Mouse (Mus musculus) intestine, embryonic 15.5 days (tissue): Measurements from ENCODE around the gene Hs3st1. TPM values are rescaled to one million over a fixed set of nuclear protein-coding genes. Genes with fewer than 3 reads are reported as not detected.

Experiments
- ATAC-seq: fragments of 200-750 bp; cut with Nextera tagmentation; 2 replicates; pipeline ENCODE4 v1.8.0; 2017; ENCODE audit warnings: moderate TSS enrichment, moderate library complexity
- H3K27ac ChIP-seq: fragments of 300-500 bp; sonication (generic); 2 replicates; pipeline ENCODE4 v1.5.1; 2015; ENCODE audit warnings: mild to moderate bottlenecking, inconsistent platforms
- H3K27me3 ChIP-seq: fragments of 300-500 bp; sonication (generic); replicated peaks from 2 replicates; pipeline ENCODE4 v1.6.1; 2015; ENCODE audit warnings: inconsistent platforms
- H3K36me3 ChIP-seq: fragments of 300-500 bp; sonication (generic); 2 replicates; pipeline ENCODE4 v1.6.1; 2015; ENCODE audit warnings: inconsistent platforms
- H3K4me1 ChIP-seq: fragments of 300-500 bp; sonication (generic); replicated peaks from 2 replicates; pipeline ENCODE4 v1.6.1; 2015; ENCODE audit warnings: inconsistent platforms
- H3K4me2 ChIP-seq: fragments of 300-500 bp; sonication (generic); replicated peaks from 2 replicates; pipeline ENCODE4 v1.6.1; 2015; ENCODE audit warnings: mild to moderate bottlenecking, inconsistent platforms
- H3K4me3 ChIP-seq: fragments of 300-500 bp; sonication (generic); replicated peaks from 2 replicates; pipeline ENCODE4 v1.5.1; 2015; ENCODE audit warnings: inconsistent platforms
- H3K9ac ChIP-seq: fragments of 300-500 bp; sonication (generic); 2 replicates; pipeline ENCODE4 v1.6.1; 2015; ENCODE audit warnings: inconsistent platforms
- H3K9me3 ChIP-seq: fragments of 300-500 bp; sonication (generic); 2 replicates; pipeline ENCODE4 v1.6.1; 2016; ENCODE audit warnings: inconsistent platforms
- WGBS: fragments of 180-500 bp; shearing (Covaris S2); methylation state at CpG from one replicate; pipeline ENCODE4 v1.1.7; 2015; 5-methylcytosine and 5-hydroxymethylcytosine counted together
- polyA plus RNA-seq: library from polyadenylated mRNA; unstranded; fragments of >200 nt; fragmentation: Nextera tagmentation; extraction: Ambion mirVana; gene quantifications from 2 replicates; pipeline ENCODE4 v1.2.1, GENCODE M21; 2015

Gene Hs3st1
- polyA plus RNA-seq, 1 experiment from 2014 or later, result 10.5 TPM

DNA sequence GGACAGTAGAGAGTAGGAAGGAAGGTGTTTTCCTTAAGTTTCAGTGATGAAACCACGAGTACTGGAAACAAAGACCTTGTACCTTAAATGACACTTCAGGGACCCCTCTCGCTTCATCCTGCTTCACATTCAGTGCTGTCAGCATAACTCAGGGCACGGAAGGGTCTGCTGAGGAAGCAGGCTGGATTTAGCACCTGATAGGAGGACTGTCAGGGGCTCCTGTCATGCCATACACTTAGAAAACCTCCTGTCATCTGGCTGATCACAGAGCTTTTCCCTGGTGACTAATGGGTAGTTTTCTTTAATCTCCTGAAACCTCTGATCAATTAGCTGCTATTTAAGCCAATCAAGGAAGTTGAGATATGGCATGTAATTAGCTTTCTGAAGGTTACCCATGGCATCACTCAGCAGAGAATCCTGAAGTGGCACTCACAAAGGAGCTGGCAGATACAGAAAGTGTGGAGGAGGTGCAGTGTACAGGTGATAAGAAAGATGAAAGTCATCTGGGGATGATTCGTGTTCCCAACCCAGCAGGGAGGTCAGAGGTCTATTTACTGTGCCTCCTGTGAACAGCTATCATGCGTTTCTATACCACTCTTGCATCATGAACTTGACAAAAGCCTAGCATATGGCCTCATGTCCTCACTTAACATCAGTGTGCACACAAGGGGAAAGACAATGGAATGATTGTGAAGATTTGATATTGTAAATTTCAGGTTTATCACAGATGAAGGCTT lies 22.1 kb downstream of the Hs3st1 start:
- no peaks in the 10 kb centered on the region for H3K4me1 ChIP-seq
- 45% methylated on average over 5 of the region's 5 CpGs for WGBS
- H3K27ac ChIP-seq, result no peak overlapping the region
- peak; percentile 87 for ATAC-seq
- H3K36me3 ChIP-seq, result no peaks in the 10 kb centered on the region
- no peaks in the 10 kb centered on the region for H3K9me3 ChIP-seq
- H3K4me3 ChIP-seq, result no peak overlapping the region
- no peak overlapping the region for H3K4me2 ChIP-seq
- no peak overlapping the region for H3K9ac ChIP-seq
- H3K27me3 ChIP-seq, result no peaks in the 10 kb centered on the region

DNA sequence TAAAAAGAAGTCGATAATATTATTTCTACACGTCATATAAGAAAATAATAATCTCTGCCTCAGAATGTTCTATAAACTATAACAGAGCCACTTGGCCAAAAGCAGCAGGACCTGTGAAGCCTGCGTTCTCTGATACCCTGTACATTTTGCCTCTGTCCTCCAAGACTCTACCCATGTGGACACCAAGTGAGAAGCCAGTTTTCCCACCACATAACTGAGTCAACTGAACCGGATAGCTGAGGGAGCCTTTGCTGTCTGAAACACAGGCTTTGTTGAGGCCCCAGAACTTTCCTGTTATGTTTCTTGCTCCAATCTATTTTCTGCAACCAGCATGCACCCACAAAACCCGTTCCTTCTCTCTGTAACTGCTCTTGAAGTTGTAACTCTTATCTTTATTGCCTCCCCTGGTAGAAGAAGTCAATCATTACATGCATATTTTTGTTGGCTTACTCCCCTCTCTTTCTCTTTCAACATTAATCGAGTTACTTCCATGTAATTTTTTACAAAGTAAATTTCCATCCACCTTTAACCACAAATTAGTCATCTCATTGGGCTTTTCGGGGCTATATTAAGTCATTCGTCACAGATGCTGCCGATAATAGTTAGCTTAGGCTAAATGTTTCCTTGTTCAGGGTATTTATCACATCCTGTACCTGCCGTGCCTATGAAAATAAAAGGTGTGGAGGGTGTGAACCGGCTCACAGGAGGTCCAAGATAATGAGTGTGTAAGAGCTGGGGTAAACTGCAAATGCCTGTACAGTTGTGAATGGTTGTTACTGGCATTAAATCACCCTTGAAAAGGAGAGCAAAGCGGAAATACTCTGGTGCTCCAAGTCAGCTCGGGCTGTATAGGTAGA lies 39.4 kb downstream of the Hs3st1 start:
- Histone ChIP-seq H3K27ac (peak overlapping the region; percentile 76), H3K4me2 (no peak overlapping the region), H3K9me3 (no peaks in the 10 kb centered on the region), H3K4me3 (no peak overlapping the region), H3K4me1 (no peaks in the 10 kb centered on the region; the same call in 1 of the 2 replicates), H3K36me3 (no peaks in the 10 kb centered on the region), H3K9ac (no peak overlapping the region), H3K27me3 (no peaks in the 10 kb centered on the region)
- ATAC-seq, result peak; percentile 96
- whole genome bisulfite sequencing, result 54% methylated on average over 13 of the region's 13 CpGs

- H3K36me3 ChIP-seq, result no peaks in the 10 kb centered on the region
- no peaks in the 10 kb centered on the region for H3K27me3 ChIP-seq
- ATAC-seq, result peak; percentile 36; the same call in 1 of the 2 replicates
- H3K4me2 ChIP-seq, result no peak overlapping the region
- WGBS, result 66% methylated on average over 5 of the region's 5 CpGs
- H3K9ac ChIP-seq, result no peak overlapping the region
- H3K4me1 ChIP-seq, result no peaks in the 10 kb centered on the region; the same call in 1 of the 2 replicates
- H3K9me3 ChIP-seq, result no peaks in the 10 kb centered on the region
- H3K27ac ChIP-seq, result peak overlapping the region; percentile 76
- no peak overlapping the region for H3K4me3 ChIP-seq
Observed at GRCm38 (mm10) chr5:39715193-39715592, 40.1 kb downstream of the Hs3st1 start.

DNA sequence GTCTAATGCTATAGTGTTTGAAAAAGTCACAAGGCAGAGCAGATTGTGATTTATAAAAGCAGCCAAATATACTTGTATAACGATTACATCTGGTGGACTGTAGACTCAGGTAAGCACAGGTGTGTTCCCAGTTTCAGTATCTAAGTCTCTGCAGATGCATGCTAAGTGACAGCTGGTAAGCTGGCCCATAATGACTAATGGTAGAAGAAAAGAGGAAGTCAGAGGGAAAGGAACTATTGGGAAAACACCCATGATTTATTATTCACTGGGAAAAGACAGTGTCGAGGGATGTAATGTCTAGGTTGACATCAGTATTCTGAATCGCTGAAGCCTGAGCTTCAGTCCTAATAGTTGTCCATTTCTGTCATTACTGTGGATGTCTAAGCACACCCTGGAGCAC lies 49.7 kb downstream of the Hs3st1 start:
- H3K4me1 ChIP-seq, result no peaks in the 10 kb centered on the region
- no peaks in the 10 kb centered on the region for H3K27me3 ChIP-seq
- H3K36me3 ChIP-seq, result no peaks in the 10 kb centered on the region
- no peaks in the 10 kb centered on the region for H3K9me3 ChIP-seq
- no peak for ATAC-seq
- H3K9ac ChIP-seq, result no peak overlapping the region
- H3K4me2 ChIP-seq, result no peak overlapping the region
- 69% methylated on average over 3 of the region's 3 CpGs for WGBS
- no peak overlapping the region for H3K4me3 ChIP-seq
- H3K27ac ChIP-seq, result no peak overlapping the region

DNA sequence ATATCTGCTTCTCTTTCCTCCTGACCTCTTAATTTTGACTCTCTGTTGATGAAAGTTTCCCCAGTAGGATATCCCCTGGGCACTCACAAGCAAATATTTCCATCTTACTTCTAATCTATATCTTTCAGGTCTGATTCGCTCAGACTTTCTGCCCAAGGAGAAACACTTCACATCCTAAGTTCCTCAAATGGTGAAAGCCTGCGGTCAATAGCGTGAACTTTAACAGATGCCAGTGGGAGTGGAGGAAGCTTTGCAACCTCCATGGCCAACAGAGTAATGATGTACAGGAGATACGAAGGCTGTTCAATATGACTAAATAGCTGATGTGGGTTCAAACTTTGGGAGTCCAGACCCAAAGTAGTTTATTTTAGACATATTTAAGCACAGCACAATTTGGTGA lies 94.4 kb downstream of the Hs3st1 start:
- Histone ChIP-seq H3K27me3 (no peaks in the 10 kb centered on the region), H3K9me3 (no peaks in the 10 kb centered on the region), H3K36me3 (no peaks in the 10 kb centered on the region), H3K4me3 (no peak overlapping the region), H3K27ac (no peak overlapping the region), H3K4me2 (no peak overlapping the region), H3K4me1 (no peaks in the 10 kb centered on the region), H3K9ac (no peak overlapping the region)
- ATAC-seq, result no peak
- 96% methylated on average over 4 of the region's 4 CpGs for WGBS

DNA sequence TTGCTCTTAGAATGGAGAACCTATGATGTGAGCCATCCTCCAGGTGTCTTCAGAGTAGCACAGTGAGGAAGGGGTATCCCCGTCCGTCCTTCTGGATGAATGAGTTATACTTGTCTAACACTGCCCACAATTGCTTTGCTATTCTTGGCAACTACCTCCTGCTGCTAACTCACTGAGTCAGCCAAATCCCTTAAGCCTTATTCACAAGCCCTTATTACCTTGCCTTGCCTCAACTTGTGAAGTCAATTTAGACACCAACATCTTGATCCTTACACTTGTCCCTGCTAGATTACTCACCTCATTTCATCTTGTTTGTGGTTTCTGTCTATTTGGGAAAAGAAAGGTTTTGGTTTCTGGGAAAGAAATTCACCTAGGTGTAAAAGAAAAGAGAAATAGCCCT lies 95.9 kb downstream of the Hs3st1 start:
- 86% methylated on average over 2 of the region's 2 CpGs for WGBS
- no peak for ATAC-seq

DNA sequence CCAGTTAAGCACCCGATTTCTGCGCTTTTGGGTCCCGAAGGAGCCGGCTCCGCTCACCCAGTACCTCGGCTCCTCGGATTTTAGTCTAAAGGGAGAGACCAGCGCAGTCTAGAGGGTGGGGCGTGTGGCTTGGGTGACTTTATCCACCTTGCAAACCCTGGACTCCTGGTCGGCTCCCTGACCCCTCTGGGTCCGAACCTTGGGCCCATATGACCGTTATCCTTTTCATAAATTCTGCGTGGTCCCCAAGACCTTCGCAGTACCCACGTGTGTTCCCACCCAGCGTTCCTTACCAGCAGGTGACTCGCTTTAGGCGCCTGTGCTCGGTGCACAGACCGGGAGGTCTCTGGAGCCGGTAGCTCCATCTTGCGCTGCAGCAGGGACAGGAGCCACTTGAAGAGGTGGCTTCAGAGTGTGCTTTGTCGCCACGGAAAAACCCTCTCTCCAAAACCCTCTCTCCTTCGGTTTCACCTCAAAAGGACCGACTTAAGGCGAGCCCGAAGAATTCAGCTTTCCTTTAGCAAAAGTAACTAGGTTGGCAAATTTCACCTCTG lies 110.4 kb downstream of the Hs3st1 start:
- peak overlapping the region; percentile 70 for H3K4me3 ChIP-seq
- H3K27me3 ChIP-seq, result 0 out of 2 replicates have a peak, but pooled peaks cover 4% of the 10 kb centered on the region
- H3K9me3 ChIP-seq, result no peaks in the 10 kb centered on the region
- no peaks in the 10 kb centered on the region for H3K36me3 ChIP-seq
- under 1% methylated on average over 28 of the region's 28 CpGs for WGBS
- H3K9ac ChIP-seq, result peak overlapping the region; percentile 56
- no peaks in the 10 kb centered on the region; the same call in 1 of the 2 replicates for H3K4me1 ChIP-seq
- peak overlapping the region; percentile 96 for H3K4me2 ChIP-seq
- no peak overlapping the region for H3K27ac ChIP-seq
- ATAC-seq, result peak; percentile 79

More for the DNA sequence above, 95.9 kb downstream of the Hs3st1 start:
- no peak overlapping the region for H3K4me3 ChIP-seq
- no peaks in the 10 kb centered on the region for H3K36me3 ChIP-seq
- no peaks in the 10 kb centered on the region for H3K4me1 ChIP-seq
- H3K9ac ChIP-seq, result no peak overlapping the region
- H3K27me3 ChIP-seq, result no peaks in the 10 kb centered on the region
- H3K4me2 ChIP-seq, result no peak overlapping the region
- no peak overlapping the region for H3K27ac ChIP-seq
- no peaks in the 10 kb centered on the region for H3K9me3 ChIP-seq

GRCm38 (mm10) chr5:39643924-39644826 lies 111.1 kb downstream of the Hs3st1 start:
- 1% methylated on average over 56 of the region's 56 CpGs for WGBS
- H3K9me3 ChIP-seq, result no peaks in the 10 kb centered on the region
- no peaks in the 10 kb centered on the region; the same call in 1 of the 2 replicates for H3K4me1 ChIP-seq
- 0 out of 2 replicates have a peak, but pooled peaks cover 4% of the 10 kb centered on the region for H3K27me3 ChIP-seq
- peak; percentile 98 for ATAC-seq
- H3K4me3 ChIP-seq, result peak overlapping the region; percentile 70
- no peaks in the 10 kb centered on the region for H3K36me3 ChIP-seq
- peak overlapping the region; percentile 56 for H3K9ac ChIP-seq
- H3K4me2 ChIP-seq, result peak overlapping the region; percentile 96
- H3K27ac ChIP-seq, result no peak overlapping the region

- Histone ChIP-seq H3K4me1 (no peaks in the 10 kb centered on the region; the same call in 1 of the 2 replicates), H3K27ac (no peak overlapping the region), H3K4me2 (peak overlapping the region; percentile 96), H3K9me3 (no peaks in the 10 kb centered on the region), H3K9ac (peak overlapping the region; percentile 56), H3K27me3 (0 out of 2 replicates have a peak, but pooled peaks cover 4% of the 10 kb centered on the region), H3K36me3 (no peaks in the 10 kb centered on the region), H3K4me3 (peak overlapping the region; percentile 70)
- 6% methylated on average over 22 of the region's 22 CpGs for WGBS
- no peak for ATAC-seq
Observed at GRCm38 (mm10) chr5:39643260-39643923, 111.9 kb downstream of the Hs3st1 start.

DNA sequence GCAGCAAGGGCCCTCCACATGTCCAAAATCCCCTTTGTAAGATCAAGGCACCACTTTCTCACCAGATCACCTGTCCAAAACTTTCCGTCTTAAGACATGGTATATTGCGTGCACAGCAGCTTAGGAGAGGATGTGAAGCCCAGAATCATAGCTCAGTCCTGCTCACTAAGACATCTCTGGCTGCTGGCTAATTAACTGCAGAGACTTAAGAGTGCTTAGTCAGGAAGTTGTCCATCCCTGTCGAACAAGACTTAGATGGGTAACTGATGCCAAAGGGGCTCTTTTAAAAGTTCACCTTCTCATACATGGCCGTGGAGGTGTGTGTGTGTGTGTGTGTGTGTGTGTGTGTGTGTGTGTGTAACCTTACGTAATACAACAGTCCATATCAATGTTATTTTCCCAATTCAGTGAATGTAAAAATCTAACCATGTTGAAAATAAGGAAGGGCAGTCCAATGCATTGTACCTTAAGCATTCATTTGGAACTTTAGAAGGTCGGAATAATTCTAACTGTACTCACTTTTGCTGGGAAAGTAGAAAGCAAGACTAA lies 113.0 kb downstream of the Hs3st1 start:
- 78% methylated on average over 6 of the region's 6 CpGs for WGBS

More for the DNA sequence above, 113.0 kb downstream of the Hs3st1 start:
- Histone ChIP-seq H3K9ac (no peak overlapping the region), H3K4me2 (peak overlapping the region; percentile 96; the same call in 1 of the 2 replicates), H3K4me3 (no peak overlapping the region), H3K36me3 (no peaks in the 10 kb centered on the region), H3K27me3 (0 out of 2 replicates have a peak, but pooled peaks cover 4% of the 10 kb centered on the region), H3K9me3 (no peaks in the 10 kb centered on the region), H3K27ac (no peak overlapping the region), H3K4me1 (no peaks in the 10 kb centered on the region; the same call in 1 of the 2 replicates)
- no peak for ATAC-seq
